ENCODE assay signal across 19 mouse cellular contexts in genomic region chr4:154400256-154401171, GRCm38 (mm10).
DNase-seq lines count a peak whose midpoint lies in the region; ATAC-seq and TF ChIP-seq lines count a peak whose summit lies in the region.
"Had no signal": no experiment of that assay in that cellular context is flagged by ENCODE, and none has a peak within 500 bp of the region (broad histone marks: within the 10 kb centered on the region; RNA-seq: fewer than 3 reads in every experiment).

No protein-coding gene starts in this region.

- no peak overlapping the region for H3K9ac ChIP-seq in hindbrain, embryonic 11.5 days (ENCODE audit: low read depth, low read length)
- H3K9ac ChIP-seq in hindbrain, embryonic 16.5 days (ENCODE audit: low read depth, low read length) = no peak overlapping the region
- no peak overlapping the region for H3K9ac ChIP-seq in liver, embryonic 13.5 days
- no peak overlapping the region for H3K9ac ChIP-seq in intestine, embryonic 15.5 days
- H3K9ac ChIP-seq in liver, postnatal 0 days (replicated peaks) = no peak overlapping the region
- H3K9ac ChIP-seq: heart, embryonic 12.5 days; midbrain, embryonic 12.5 days had no signal

- TF ChIP-seq EP300 in liver, postnatal 0 days (IDR thresholded peaks at IDR 0.05; ENCODE audit: low read depth) = no peak

- H3K4me1 ChIP-seq in hindbrain, embryonic 11.5 days (replicated peaks; ENCODE audit: control insufficient read depth, insufficient read depth, low read length) = peaks cover 6% of the 10 kb centered on the region; the same call in 1 of the 2 replicates
- peaks cover 16% of the 10 kb centered on the region; the same call in 1 of the 2 replicates for H3K4me1 ChIP-seq in hindbrain, embryonic 16.5 days (ENCODE audit: control insufficient read depth, insufficient read depth, low read depth, low read length)
- peaks cover 19% of the 10 kb centered on the region for H3K4me1 ChIP-seq in liver, embryonic 13.5 days (replicated peaks)
- H3K4me1 ChIP-seq in intestine, embryonic 15.5 days (replicated peaks) = peaks cover 35% of the 10 kb centered on the region
- H3K4me1 ChIP-seq in liver, postnatal 0 days (ENCODE audit: insufficient read depth) = peaks cover 12% of the 10 kb centered on the region
- H3K4me1 ChIP-seq in lung, adult 2 months (ENCODE audit: control insufficient read depth, insufficient read depth, low read length) = peaks cover 9% of the 10 kb centered on the region

- TF ChIP-seq CTCF in liver, postnatal 0 days (IDR thresholded peaks at IDR 0.05; ENCODE audit: low read depth) = no peak
- TF ChIP-seq CTCF in lung, adult 2 months (IDR thresholded peaks at IDR 0.05; ENCODE audit: insufficient read depth, low read length) = no peak

- 0 out of 2 replicates have a peak, but pooled peaks have one; percentile 22 for ATAC-seq in hindbrain, embryonic 11.5 days (ENCODE audit: low FRiP score)
- ATAC-seq in hindbrain, embryonic 16.5 days = no peak
- no peak for ATAC-seq in liver, embryonic 13.5 days (ENCODE audit: low read depth)
- ATAC-seq in intestine, embryonic 15.5 days = peak; percentile 50
- peak; percentile 66; the same call in 1 of the 2 replicates for ATAC-seq in liver, postnatal 0 days
- ATAC-seq: Patski had no signal

- H3K9me3 ChIP-seq in hindbrain, embryonic 11.5 days (ENCODE audit: control insufficient read depth, low read length) = no peaks in the 10 kb centered on the region
- no peaks in the 10 kb centered on the region for H3K9me3 ChIP-seq in hindbrain, embryonic 16.5 days (ENCODE audit: control insufficient read depth, low read length)
- H3K9me3 ChIP-seq in liver, embryonic 13.5 days (replicated peaks) = no peaks in the 10 kb centered on the region
- H3K9me3 ChIP-seq in intestine, embryonic 15.5 days = no peaks in the 10 kb centered on the region
- H3K9me3 ChIP-seq in liver, postnatal 0 days (ENCODE audit: low read length) = no peaks in the 10 kb centered on the region
- H3K9me3 ChIP-seq: heart, embryonic 12.5 days; midbrain, embryonic 12.5 days had no signal

- H3K4me3 ChIP-seq in hindbrain, embryonic 11.5 days (ENCODE audit: low read depth, low read length) = no peak overlapping the region
- no peak overlapping the region for H3K4me3 ChIP-seq in hindbrain, embryonic 16.5 days (ENCODE audit: low read length)
- H3K4me3 ChIP-seq in liver, embryonic 13.5 days (replicated peaks) = no peak overlapping the region
- no peak overlapping the region for H3K4me3 ChIP-seq in intestine, embryonic 15.5 days (replicated peaks)
- H3K4me3 ChIP-seq in liver, postnatal 0 days (ENCODE audit: low read depth, low read length) = no peak overlapping the region
- H3K4me3 ChIP-seq in lung, adult 2 months (replicated peaks; ENCODE audit: extremely low read depth, low read depth, low read length) = no peak overlapping the region
- H3K4me3 ChIP-seq: heart, embryonic 12.5 days; midbrain, embryonic 12.5 days had no signal

- no peak for TF ChIP-seq POLR2A in lung, adult 2 months (IDR thresholded peaks at IDR 0.05; ENCODE audit: borderline replicate concordance, extremely low read depth, low read depth, low read length)

- H3K27me3 ChIP-seq in hindbrain, embryonic 11.5 days (ENCODE audit: control insufficient read depth, insufficient read depth, low read length) = no peaks in the 10 kb centered on the region
- no peaks in the 10 kb centered on the region; the same call in 1 of the 2 replicates for H3K27me3 ChIP-seq in hindbrain, embryonic 16.5 days (replicated peaks; ENCODE audit: control insufficient read depth, insufficient read depth, low read length)
- H3K27me3 ChIP-seq in liver, embryonic 13.5 days = no peaks in the 10 kb centered on the region
- no peaks in the 10 kb centered on the region for H3K27me3 ChIP-seq in intestine, embryonic 15.5 days (replicated peaks)
- no peaks in the 10 kb centered on the region for H3K27me3 ChIP-seq in liver, postnatal 0 days (ENCODE audit: insufficient read depth, low read length)

- 0 out of 2 replicates have a peak overlapping the region, but pooled peaks have one; percentile 30 for H3K27ac ChIP-seq in hindbrain, embryonic 11.5 days (ENCODE audit: low read depth, low read length)
- no peak overlapping the region for H3K27ac ChIP-seq in hindbrain, embryonic 16.5 days (ENCODE audit: low read depth, low read length)
- H3K27ac ChIP-seq in liver, embryonic 13.5 days = peak overlapping the region; percentile 39; the same call in 1 of the 2 replicates
- peak overlapping the region; percentile 51; the same call in 1 of the 2 replicates for H3K27ac ChIP-seq in intestine, embryonic 15.5 days
- H3K27ac ChIP-seq in liver, postnatal 0 days (ENCODE audit: low read depth) = peak overlapping the region; percentile 60
- H3K27ac ChIP-seq: midbrain, embryonic 12.5 days had no signal

- DNase-seq in hindbrain, embryonic 11.5 days (ENCODE audit: low spot score) = no peak
- no peak for DNase-seq in liver, embryonic 13.5 days
- no peak for DNase-seq in liver
- no peak for DNase-seq in liver, postnatal 0 days
- no peak for DNase-seq in retina, embryonic 14.5 days (ENCODE audit: low spot score)
- DNase-seq in lung, adult 2 months = no peak
- DNase-seq: B cell, adult 2 months; cerebellum, postnatal 10 days; gastrocnemius, postnatal 14 days; kidney, postnatal 14 days; left cerebral cortex, postnatal 4 days; lung, postnatal 14 days; right cerebral cortex, postnatal 14 days; thymus, adult 18-20 months had no signal

- no peaks in the 10 kb centered on the region for H3K36me3 ChIP-seq in hindbrain, embryonic 11.5 days (ENCODE audit: control insufficient read depth, insufficient read depth, low read length)
- H3K36me3 ChIP-seq in hindbrain, embryonic 16.5 days (ENCODE audit: control insufficient read depth, insufficient read depth, low read length) = no peaks in the 10 kb centered on the region
- no peaks in the 10 kb centered on the region for H3K36me3 ChIP-seq in liver, embryonic 13.5 days
- no peaks in the 10 kb centered on the region for H3K36me3 ChIP-seq in intestine, embryonic 15.5 days
- no peaks in the 10 kb centered on the region for H3K36me3 ChIP-seq in liver, postnatal 0 days (replicated peaks; ENCODE audit: insufficient read depth, low read length)
- H3K36me3 ChIP-seq: heart, embryonic 12.5 days; midbrain, embryonic 12.5 days had no signal

- 77% methylated on average over 24 of the region's 24 CpGs for WGBS in hindbrain, embryonic 11.5 days
- 66% methylated on average over 24 of the region's 24 CpGs for WGBS in hindbrain, embryonic 16.5 days
- WGBS in liver, embryonic 13.5 days (ENCODE audit: insufficient replicate concordance) = 64% methylated on average over 24 of the region's 24 CpGs
- 59% methylated on average over 24 of the region's 24 CpGs for WGBS in intestine, embryonic 15.5 days
- 69% methylated on average over 24 of the region's 24 CpGs for WGBS in liver, postnatal 0 days (ENCODE audit: insufficient replicate concordance)
- WGBS in lung, adult 2 months = 82% methylated on average over 24 of the region's 24 CpGs

- H3K4me2 ChIP-seq in hindbrain, embryonic 11.5 days (replicated peaks; ENCODE audit: low read depth, low read length) = no peak overlapping the region
- no peak overlapping the region for H3K4me2 ChIP-seq in hindbrain, embryonic 16.5 days (ENCODE audit: low read length)
- no peak overlapping the region for H3K4me2 ChIP-seq in liver, embryonic 13.5 days
- peak overlapping the region; percentile 33; the same call in 1 of the 2 replicates for H3K4me2 ChIP-seq in intestine, embryonic 15.5 days (replicated peaks)
- peak overlapping the region; percentile 32; the same call in 1 of the 2 replicates for H3K4me2 ChIP-seq in liver, postnatal 0 days (ENCODE audit: low read depth, low read length)
- H3K4me2 ChIP-seq: heart, embryonic 12.5 days; midbrain, embryonic 12.5 days had no signal

Comparison
In these comparisons a context has a peak if more than half of its experiments do, and no peak if none do; other contexts are left out.
1. ATAC-seq: peak in hindbrain, embryonic 11.5 days (single experiment), intestine, embryonic 15.5 days (single experiment) and liver, postnatal 0 days (single experiment); none in hindbrain, embryonic 16.5 days (single experiment) and liver, embryonic 13.5 days (single experiment).
2. H3K4me2 ChIP-seq: peak in intestine, embryonic 15.5 days (single experiment) and liver, postnatal 0 days (single experiment); none in hindbrain, embryonic 11.5 days (single experiment), hindbrain, embryonic 16.5 days (single experiment) and liver, embryonic 13.5 days (single experiment).